Mouse (Mus musculus): ENCODE measurements around the gene Trp53i11. TPM values are rescaled to one million over a fixed set of nuclear protein-coding genes. Genes with fewer than 3 reads are reported as not detected.

The Trp53i11 gene
- polyA plus RNA-seq, 1 experiment from 2014 or later: 36.5 TPM

- 85% methylated on average over 6 of the region's 6 CpGs for WGBS
- Histone ChIP-seq H3K4me1 (ENCODE audit: insufficient read depth, low read length) (peaks cover 14% of the 10 kb centered on the region), H3K4me3 (ENCODE audit: low read length) (no peak overlapping the region), H3K36me3 (ENCODE audit: insufficient read depth, low read length) (peaks cover 41% of the 10 kb centered on the region), H3K9ac (replicated peaks; ENCODE audit: low read length) (no peak overlapping the region), H3K27ac (ENCODE audit: low read length) (no peak overlapping the region), H3K4me2 (replicated peaks; ENCODE audit: low read depth, low read length) (no peak overlapping the region), H3K9me3 (ENCODE audit: low read length) (no peaks in the 10 kb centered on the region), H3K27me3 (ENCODE audit: insufficient read depth, low read length) (no peaks in the 10 kb centered on the region)
- no peak for ATAC-seq (ENCODE audit: low FRiP score, low TSS enrichment)
These were observed 17.2 kb downstream of the Trp53i11 start for GRCm38 (mm10) chr2:93204571-93204970.

GRCm38 (mm10) chr2:93206126-93206525 lies 18.8 kb downstream of the Trp53i11 start:
- 94% methylated on average over 1 of the region's 1 CpGs for WGBS

GRCm38 (mm10) chr2:93212386-93212785 lies 25.0 kb downstream of the Trp53i11 start:
- Histone ChIP-seq H3K9ac (replicated peaks; ENCODE audit: low read length) (no peak overlapping the region), H3K9me3 (ENCODE audit: low read length) (no peaks in the 10 kb centered on the region), H3K27ac (ENCODE audit: low read length) (no peak overlapping the region), H3K4me2 (replicated peaks; ENCODE audit: low read depth, low read length) (no peak overlapping the region), H3K4me1 (ENCODE audit: insufficient read depth, low read length) (peaks cover 17% of the 10 kb centered on the region), H3K36me3 (ENCODE audit: insufficient read depth, low read length) (peaks cover 28% of the 10 kb centered on the region), H3K27me3 (ENCODE audit: insufficient read depth, low read length) (no peaks in the 10 kb centered on the region), H3K4me3 (ENCODE audit: low read length) (no peak overlapping the region)
- no peak for ATAC-seq (ENCODE audit: low FRiP score, low TSS enrichment)
- 75% methylated on average over 2 of the region's 2 CpGs for WGBS

More at GRCm38 (mm10) chr2:93206126-93206525, 18.8 kb downstream of the Trp53i11 start:
- Histone ChIP-seq H3K36me3 (ENCODE audit: insufficient read depth, low read length) (peaks cover 53% of the 10 kb centered on the region), H3K4me3 (ENCODE audit: low read length) (no peak overlapping the region), H3K27ac (ENCODE audit: low read length) (no peak overlapping the region), H3K4me2 (replicated peaks; ENCODE audit: low read depth, low read length) (no peak overlapping the region), H3K9ac (replicated peaks; ENCODE audit: low read length) (no peak overlapping the region), H3K9me3 (ENCODE audit: low read length) (no peaks in the 10 kb centered on the region), H3K27me3 (ENCODE audit: insufficient read depth, low read length) (no peaks in the 10 kb centered on the region), H3K4me1 (ENCODE audit: insufficient read depth, low read length) (0 out of 2 replicates have a peak, but pooled peaks cover 2% of the 10 kb centered on the region)
- ATAC-seq (ENCODE audit: low FRiP score, low TSS enrichment): no peak

- no peak for ATAC-seq (ENCODE audit: low FRiP score, low TSS enrichment)
- Histone ChIP-seq H3K27ac (ENCODE audit: low read length) (no peak overlapping the region), H3K4me2 (replicated peaks; ENCODE audit: low read depth, low read length) (no peak overlapping the region), H3K4me1 (ENCODE audit: insufficient read depth, low read length) (peaks cover 22% of the 10 kb centered on the region), H3K9ac (replicated peaks; ENCODE audit: low read length) (no peak overlapping the region), H3K4me3 (ENCODE audit: low read length) (no peak overlapping the region), H3K36me3 (ENCODE audit: insufficient read depth, low read length) (peaks cover 25% of the 10 kb centered on the region), H3K27me3 (ENCODE audit: insufficient read depth, low read length) (no peaks in the 10 kb centered on the region), H3K9me3 (ENCODE audit: low read length) (no peaks in the 10 kb centered on the region)
- 98% methylated on average over 2 of the region's 2 CpGs for WGBS
These were observed 25.5 kb downstream of the Trp53i11 start for GRCm38 (mm10) chr2:93212865-93213264.

GRCm38 (mm10) chr2:93214192-93214591 lies 26.8 kb downstream of the Trp53i11 start:
- Histone ChIP-seq H3K4me2 (replicated peaks; ENCODE audit: low read depth, low read length) (no peak overlapping the region), H3K27ac (ENCODE audit: low read length) (no peak overlapping the region), H3K9ac (replicated peaks; ENCODE audit: low read length) (no peak overlapping the region), H3K36me3 (ENCODE audit: insufficient read depth, low read length) (peaks cover 25% of the 10 kb centered on the region), H3K9me3 (ENCODE audit: low read length) (no peaks in the 10 kb centered on the region), H3K4me3 (ENCODE audit: low read length) (no peak overlapping the region), H3K4me1 (ENCODE audit: insufficient read depth, low read length) (peaks cover 31% of the 10 kb centered on the region), H3K27me3 (ENCODE audit: insufficient read depth, low read length) (no peaks in the 10 kb centered on the region)
- WGBS: 95% methylated on average over 1 of the region's 1 CpGs
- ATAC-seq (ENCODE audit: low FRiP score, low TSS enrichment): no peak

- no peaks in the 10 kb centered on the region for H3K27me3 ChIP-seq (ENCODE audit: insufficient read depth, low read length)
- H3K9me3 ChIP-seq (ENCODE audit: low read length): no peaks in the 10 kb centered on the region
- H3K9ac ChIP-seq (replicated peaks; ENCODE audit: low read length): no peak overlapping the region
- H3K4me2 ChIP-seq (replicated peaks; ENCODE audit: low read depth, low read length): no peak overlapping the region
- H3K36me3 ChIP-seq (ENCODE audit: insufficient read depth, low read length): peaks cover 11% of the 10 kb centered on the region; the same call in 1 of the 2 replicates
- 77% methylated on average over 10 of the region's 10 CpGs for WGBS
- no peak for ATAC-seq (ENCODE audit: low FRiP score, low TSS enrichment)
- no peak overlapping the region for H3K4me3 ChIP-seq (ENCODE audit: low read length)
- H3K27ac ChIP-seq (ENCODE audit: low read length): no peak overlapping the region
- peaks cover 31% of the 10 kb centered on the region for H3K4me1 ChIP-seq (ENCODE audit: insufficient read depth, low read length)
These were observed 28.4 kb downstream of the Trp53i11 start for GRCm38 (mm10) chr2:93215790-93216189.

DNA sequence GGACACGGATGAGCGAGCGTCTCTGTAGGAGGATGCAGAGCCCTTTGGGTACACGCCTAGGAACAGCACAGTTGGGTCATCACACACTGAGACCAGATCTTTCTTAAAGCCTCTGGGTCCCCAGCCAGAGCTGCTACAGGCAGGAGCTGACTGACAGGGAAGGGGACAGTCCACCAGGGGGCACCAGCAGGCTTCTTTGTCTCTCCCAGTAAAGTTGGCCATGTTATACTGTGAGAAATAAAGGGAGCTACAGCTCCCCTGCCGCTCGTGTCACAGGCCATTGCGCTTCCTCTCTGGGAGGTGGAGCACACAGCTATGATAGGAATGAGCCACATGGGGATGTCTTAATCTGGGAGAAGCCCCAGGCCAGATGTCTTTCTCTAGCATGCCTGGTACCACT lies 29.7 kb downstream of the Trp53i11 start:
- H3K27ac ChIP-seq (ENCODE audit: low read length): peak overlapping the region; percentile 80

GRCm38 (mm10) chr2:93218353-93218990 lies 31.1 kb downstream of the Trp53i11 start:
- Histone ChIP-seq H3K4me3 (ENCODE audit: low read length) (no peak overlapping the region), H3K27ac (ENCODE audit: low read length) (no peak overlapping the region), H3K4me1 (ENCODE audit: insufficient read depth, low read length) (peaks cover 31% of the 10 kb centered on the region), H3K4me2 (replicated peaks; ENCODE audit: low read depth, low read length) (no peak overlapping the region), H3K9me3 (ENCODE audit: low read length) (no peaks in the 10 kb centered on the region), H3K9ac (replicated peaks; ENCODE audit: low read length) (no peak overlapping the region), H3K36me3 (ENCODE audit: insufficient read depth, low read length) (peaks cover 3% of the 10 kb centered on the region; the same call in 1 of the 2 replicates), H3K27me3 (ENCODE audit: insufficient read depth, low read length) (no peaks in the 10 kb centered on the region)
- 78% methylated on average over 7 of the region's 7 CpGs for WGBS
- no peak for ATAC-seq (ENCODE audit: low FRiP score, low TSS enrichment)

More for the DNA sequence above, 29.7 kb downstream of the Trp53i11 start:
- no peaks in the 10 kb centered on the region for H3K27me3 ChIP-seq (ENCODE audit: insufficient read depth, low read length)
- no peak overlapping the region for H3K4me2 ChIP-seq (replicated peaks; ENCODE audit: low read depth, low read length)
- H3K36me3 ChIP-seq (ENCODE audit: insufficient read depth, low read length): peaks cover 3% of the 10 kb centered on the region; the same call in 1 of the 2 replicates
- 0 out of 2 replicates have a peak overlapping the region, but pooled peaks have one; percentile 2 for H3K9ac ChIP-seq (replicated peaks; ENCODE audit: low read length)
- WGBS: 10% methylated on average over 7 of the region's 7 CpGs
- no peaks in the 10 kb centered on the region for H3K9me3 ChIP-seq (ENCODE audit: low read length)
- H3K4me3 ChIP-seq (ENCODE audit: low read length): no peak overlapping the region
- ATAC-seq (ENCODE audit: low FRiP score, low TSS enrichment): peak; percentile 86
- H3K4me1 ChIP-seq (ENCODE audit: insufficient read depth, low read length): peaks cover 31% of the 10 kb centered on the region

DNA sequence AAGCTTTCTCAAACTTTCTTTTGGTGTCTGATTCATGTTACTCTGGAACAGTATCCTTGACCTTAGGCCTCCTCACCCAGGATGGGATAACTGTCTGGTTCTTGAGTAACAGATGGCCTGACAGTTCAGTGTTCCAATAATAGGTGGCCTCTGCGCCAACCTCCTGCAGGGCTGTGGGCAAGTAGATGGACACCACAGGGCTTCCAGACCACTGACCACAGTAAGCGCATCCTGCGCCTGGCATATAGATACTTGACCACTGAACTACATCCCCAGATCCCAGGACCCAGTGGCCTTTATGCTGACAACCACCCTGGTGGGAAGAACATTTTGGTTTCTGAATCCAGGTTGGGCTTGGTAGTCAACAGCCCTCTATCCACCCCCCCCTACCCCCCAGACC lies 32.2 kb downstream of the Trp53i11 start:
- Histone ChIP-seq H3K27me3 (ENCODE audit: insufficient read depth, low read length) (no peaks in the 10 kb centered on the region), H3K9ac (replicated peaks; ENCODE audit: low read length) (no peak overlapping the region), H3K4me1 (ENCODE audit: insufficient read depth, low read length) (peaks cover 24% of the 10 kb centered on the region), H3K4me2 (replicated peaks; ENCODE audit: low read depth, low read length) (no peak overlapping the region), H3K9me3 (ENCODE audit: low read length) (no peaks in the 10 kb centered on the region), H3K27ac (ENCODE audit: low read length) (no peak overlapping the region), H3K4me3 (ENCODE audit: low read length) (no peak overlapping the region), H3K36me3 (ENCODE audit: insufficient read depth, low read length) (peaks cover 3% of the 10 kb centered on the region; the same call in 1 of the 2 replicates)
- no peak for ATAC-seq (ENCODE audit: low FRiP score, low TSS enrichment)
- WGBS: 94% methylated on average over 3 of the region's 3 CpGs

GRCm38 (mm10) chr2:93220447-93220846 lies 33.1 kb downstream of the Trp53i11 start:
- no peak overlapping the region for H3K9ac ChIP-seq (replicated peaks; ENCODE audit: low read length)
- H3K4me3 ChIP-seq (ENCODE audit: low read length): no peak overlapping the region
- no peak overlapping the region for H3K27ac ChIP-seq (ENCODE audit: low read length)
- H3K4me2 ChIP-seq (replicated peaks; ENCODE audit: low read depth, low read length): no peak overlapping the region
- H3K27me3 ChIP-seq (ENCODE audit: insufficient read depth, low read length): no peaks in the 10 kb centered on the region
- H3K36me3 ChIP-seq (ENCODE audit: insufficient read depth, low read length): peaks cover 3% of the 10 kb centered on the region; the same call in 1 of the 2 replicates
- no peaks in the 10 kb centered on the region for H3K9me3 ChIP-seq (ENCODE audit: low read length)
- peaks cover 21% of the 10 kb centered on the region for H3K4me1 ChIP-seq (ENCODE audit: insufficient read depth, low read length)
- no peak for ATAC-seq (ENCODE audit: low FRiP score, low TSS enrichment)
- 65% methylated on average over 5 of the region's 5 CpGs for WGBS

All from kidney, embryonic 16.5 days (tissue).